Mouse (Mus musculus) adrenal gland, postnatal 14 days (tissue): ENCODE measurements at regions not wholly inside any gene's neighbourhood (a gene's known extent, or its start where the extent isn't known, plus 50 kb on each side); places are given as distances from the start of the nearest gene placed in this dataset.

Experiments
- DNase-seq: peaks from one replicate; pipeline ENCODE4 v3.0.0; 2021; ENCODE audit warnings: mixed read lengths

GRCm38 (mm10) chr1:90458176-90458575 is 144.6 kb upstream of the Cops8 start:
- DNase-seq: no peak

- DNase-seq: no peak
Measured at GRCm38 (mm10) chr1:90461699-90462098, 141.1 kb upstream of the Cops8 start.

GRCm38 (mm10) chr1:90463302-90463701 is 139.5 kb upstream of the Cops8 start:
- DNase-seq: no peak

GRCm38 (mm10) chr1:90467646-90468045 is 135.1 kb upstream of the Cops8 start:
- no peak for DNase-seq

- no peak for DNase-seq
Measured at GRCm38 (mm10) chr1:90470996-90471395, 131.8 kb upstream of the Cops8 start.

GRCm38 (mm10) chr1:90471806-90472205 is 131.0 kb upstream of the Cops8 start:
- no peak for DNase-seq

DNA sequence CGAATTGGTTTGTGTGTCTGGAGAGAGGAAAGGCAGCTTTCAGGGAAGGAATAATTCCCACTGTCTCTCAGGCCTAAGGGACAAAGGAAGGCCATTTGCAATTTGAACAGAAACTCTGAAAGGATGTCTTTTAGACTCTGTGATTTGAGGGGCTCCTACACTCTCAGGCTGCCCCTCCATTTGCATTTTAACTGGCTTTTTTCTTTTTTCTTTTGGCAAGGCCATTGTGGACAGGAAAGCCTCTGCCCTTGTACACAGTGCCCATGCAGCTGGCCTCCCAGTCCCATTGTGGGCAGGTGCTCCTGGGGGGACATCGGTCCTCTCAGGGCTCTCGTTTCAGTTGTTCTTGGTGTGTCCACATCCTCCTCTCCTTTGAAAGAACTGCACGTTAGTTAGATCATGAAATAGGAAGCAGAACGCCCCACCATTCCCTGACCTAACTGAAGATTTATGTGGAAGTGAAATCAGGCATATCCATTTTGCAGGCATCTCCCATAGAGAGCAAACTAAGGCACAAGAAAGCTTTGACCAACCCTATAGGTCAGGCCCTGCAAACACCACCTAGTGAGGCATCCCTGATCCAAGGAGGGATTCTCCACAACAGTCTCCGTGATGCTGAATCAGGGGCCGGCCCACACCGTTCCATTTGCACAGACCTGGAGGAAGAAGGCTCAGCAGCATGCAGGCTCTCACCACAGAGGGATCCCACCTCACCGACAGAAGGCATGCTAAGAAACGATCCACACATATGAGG is 127.5 kb upstream of the Cops8 start:
- no peak for DNase-seq

DNA sequence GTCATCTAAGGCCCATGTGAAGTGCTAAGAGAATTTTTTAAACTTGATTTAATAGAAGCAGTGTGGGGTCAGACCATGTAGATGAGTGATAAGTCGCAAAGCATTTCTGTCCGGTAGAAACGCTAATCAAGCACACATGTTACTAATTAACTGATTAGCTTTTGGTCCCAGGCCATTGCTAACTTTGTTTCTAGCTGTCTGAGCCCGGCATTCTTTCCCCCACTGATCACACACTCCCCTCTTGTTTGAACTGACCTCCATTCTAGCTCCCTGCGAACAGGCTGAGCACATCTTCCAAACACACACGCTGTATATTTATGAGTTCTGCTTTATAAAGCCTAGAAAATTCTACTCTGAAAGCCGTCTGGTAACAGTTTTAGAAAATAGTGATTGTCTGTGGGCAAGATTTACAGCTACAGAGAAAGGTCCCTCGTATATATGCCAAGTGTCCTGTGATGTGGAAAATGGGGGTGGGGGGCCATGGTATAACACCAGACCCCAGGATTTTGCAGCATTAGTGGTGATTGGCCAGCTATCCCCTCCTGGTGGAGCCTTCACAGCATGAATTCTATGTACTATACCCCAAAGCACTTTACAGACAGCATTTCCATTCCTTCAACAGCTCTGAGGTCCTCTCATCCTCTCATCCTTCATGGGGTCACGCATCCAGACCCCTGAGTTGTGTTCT is 126.1 kb upstream of the Cops8 start:
- no peak for DNase-seq

GRCm38 (mm10) chr1:90478839-90479238 is 123.9 kb upstream of the Cops8 start:
- no peak for DNase-seq

DNA sequence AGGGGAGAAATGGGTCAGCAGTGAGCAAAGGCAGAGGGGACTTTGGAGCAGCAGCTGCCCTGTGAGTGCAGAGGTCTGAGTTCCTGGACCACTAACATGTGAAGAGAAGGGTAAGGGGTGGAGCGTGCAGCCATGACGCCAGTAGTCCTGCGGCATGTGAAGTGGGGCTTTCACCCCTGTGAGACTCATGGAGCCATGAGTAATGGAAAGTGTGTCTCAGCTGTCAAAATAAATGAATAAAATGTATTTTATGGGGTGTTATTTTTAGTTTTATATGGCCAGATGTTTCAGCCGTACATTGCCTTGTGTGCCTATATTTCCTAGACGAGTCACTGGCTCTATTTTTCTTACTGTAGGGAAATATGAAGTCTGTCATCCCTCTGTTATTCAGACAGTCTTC is 121.5 kb upstream of the Cops8 start:
- no peak for DNase-seq

GRCm38 (mm10) chr1:90481708-90482107 is 121.1 kb upstream of the Cops8 start:
- no peak for DNase-seq

DNA sequence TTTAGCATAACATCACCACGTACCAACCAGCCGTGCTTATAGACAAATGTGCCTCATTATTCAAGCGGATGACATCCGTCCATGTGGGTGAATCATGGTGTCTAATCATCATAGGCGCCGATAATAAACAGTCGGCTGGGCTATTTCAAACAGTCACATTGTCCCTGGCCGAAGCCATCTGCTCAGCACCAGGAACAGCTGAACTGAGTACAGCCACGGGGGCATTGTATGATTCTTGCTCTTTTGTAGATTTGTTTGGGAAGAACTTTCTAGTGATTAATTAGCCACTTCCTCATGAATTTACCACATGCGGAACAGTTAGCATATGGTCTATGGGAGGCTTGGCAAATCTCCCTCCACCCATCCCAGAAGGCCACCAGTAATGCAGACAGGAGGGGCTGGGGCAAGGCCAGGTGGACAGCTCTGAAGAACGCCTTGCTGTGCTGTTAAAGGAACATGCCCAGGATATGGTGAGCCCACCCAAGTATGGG is 116.4 kb upstream of the Cops8 start:
- DNase-seq: peak; percentile 18

GRCm38 (mm10) chr1:90487886-90488285 is 114.9 kb upstream of the Cops8 start:
- DNase-seq: no peak

- DNase-seq: no peak
Measured at GRCm38 (mm10) chr1:90488991-90489390, 113.8 kb upstream of the Cops8 start.

DNA sequence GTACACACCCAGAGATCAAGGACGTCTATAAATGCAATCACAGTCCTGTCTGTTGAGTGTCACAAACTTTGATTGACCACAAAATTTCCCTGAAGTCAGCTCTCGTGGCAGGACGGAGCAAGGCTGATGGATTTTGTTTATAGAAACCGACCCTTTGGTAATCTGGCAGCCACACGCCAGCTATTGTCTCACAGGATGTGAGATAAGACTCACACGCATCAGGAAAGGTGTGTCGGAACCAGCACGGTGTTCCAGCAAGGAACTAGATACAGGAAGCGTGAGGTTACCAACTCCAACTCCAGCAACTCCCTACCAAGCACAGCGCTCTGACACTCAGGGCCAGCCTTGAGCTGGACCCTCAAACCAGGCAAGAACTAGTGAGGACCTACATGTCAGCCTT is 112.4 kb upstream of the Cops8 start:
- DNase-seq: no peak

GRCm38 (mm10) chr1:90493481-90493880 is 109.3 kb upstream of the Cops8 start:
- no peak for DNase-seq

GRCm38 (mm10) chr1:90495174-90495573 is 107.6 kb upstream of the Cops8 start:
- no peak for DNase-seq

GRCm38 (mm10) chr1:90497568-90497967 is 105.2 kb upstream of the Cops8 start:
- peak; percentile 74 for DNase-seq

- no peak for DNase-seq
Measured at GRCm38 (mm10) chr1:90501373-90501772, 101.4 kb upstream of the Cops8 start.

DNA sequence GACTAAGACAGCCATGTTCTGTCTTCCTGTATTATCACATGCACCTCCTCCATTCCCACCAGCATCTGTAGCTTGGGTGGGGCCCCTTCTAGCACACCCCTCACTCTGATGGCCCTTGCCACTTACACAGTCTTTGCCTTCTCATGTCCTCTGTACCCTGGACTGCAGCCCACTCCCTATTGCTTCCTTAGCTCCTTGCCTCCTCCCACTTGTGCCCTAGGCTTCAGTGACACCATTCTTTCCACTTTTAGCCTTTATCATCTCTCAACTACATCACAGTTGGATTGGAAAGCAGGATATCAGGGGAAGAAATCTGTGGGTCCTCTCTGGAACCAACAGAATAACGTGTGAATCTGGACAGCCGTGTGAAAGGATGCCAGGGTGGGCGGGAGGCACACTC is 100.4 kb upstream of the Cops8 start:
- no peak for DNase-seq

- peak; percentile 9 for DNase-seq
Measured at GRCm38 (mm10) chr1:90502771-90503540, 99.8 kb upstream of the Cops8 start.

DNA sequence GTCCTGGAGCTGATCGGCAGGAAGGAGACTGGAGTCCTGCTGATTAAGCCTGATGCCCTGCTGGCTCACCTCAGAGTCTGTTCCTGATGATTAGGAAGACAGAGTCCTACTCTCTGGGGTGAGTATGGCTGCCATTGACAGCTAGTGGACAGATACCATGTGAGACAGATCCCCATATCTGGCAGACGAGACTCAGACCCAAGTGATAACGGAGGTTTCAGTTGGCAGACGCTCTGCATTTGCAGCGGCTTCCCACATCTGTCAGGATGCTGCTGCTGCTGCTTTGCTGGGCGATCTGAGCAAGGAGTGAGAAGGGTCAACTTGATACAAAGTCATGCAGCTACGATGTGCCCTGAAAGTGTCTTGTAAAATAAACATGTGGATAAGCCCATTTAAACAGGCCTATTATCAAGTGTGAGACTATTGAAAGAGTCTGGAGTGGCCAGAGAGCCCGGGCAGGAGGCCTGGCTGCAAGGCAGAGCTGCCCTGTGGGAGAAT is 98.1 kb upstream of the Cops8 start:
- DNase-seq: no peak

DNA sequence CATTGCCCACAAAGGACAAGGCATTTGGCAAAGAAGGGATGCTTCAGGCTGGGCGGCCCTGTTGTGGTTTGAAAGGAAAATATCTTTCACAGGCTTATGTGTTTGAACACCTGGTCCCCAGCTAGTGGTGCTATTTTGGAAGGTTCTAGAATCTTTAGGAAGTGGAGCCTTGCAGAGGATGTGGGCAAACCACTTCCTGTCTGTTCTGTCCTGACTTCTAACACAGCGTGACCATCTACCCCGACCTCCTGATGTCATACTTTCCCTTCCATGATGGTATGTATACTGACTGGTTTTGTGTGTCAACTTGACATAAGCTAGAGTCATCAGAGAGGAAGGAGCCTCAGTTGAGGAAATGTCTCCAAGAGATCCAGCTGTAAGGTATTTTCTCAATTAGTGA is 97.2 kb upstream of the Cops8 start:
- no peak for DNase-seq
